Mouse (Mus musculus) adrenal gland, postnatal 10 days (tissue): ENCODE data around the gene Msmp. TPM values are rescaled to one million over a fixed set of nuclear protein-coding genes. Genes with fewer than 3 reads are reported as not detected.
A peak's percentile ranks its signal among the peaks of the same experiment; 100 is the strongest.

Experiments
- DNase-seq: peaks from one replicate; pipeline ENCODE4 v3.0.0; 2021; ENCODE audit warnings: mixed read lengths
- long read RNA-seq, 2 experiments: library from polyadenylated mRNA; stranded (forward); transcript quantifications; one replicate each; pipeline ENCODE4 v2.0.0; 2021
- total RNA-seq, 2 experiments: library from RNA; stranded (reverse); gene quantifications; 2 replicates each; pipeline ENCODE4 v1.2.3; 2021

The Msmp gene
- 1 to 10 TPM; 1.8 to 1.9 TPM for total RNA-seq
- long read RNA-seq, experiment 1, partial matches to known transcripts = 0 of 1 reads
- long read RNA-seq, experiment 1, other reads (novel, unspliced or antisense) = 1 of 1 reads
- long read RNA-seq, experiment 2, partial matches to known transcripts = 0 of 2 reads
- long read RNA-seq, experiment 2, other reads (novel, unspliced or antisense) = 0 of 2 reads

- peak; percentile 42 for DNase-seq
These were observed at the start of gene Msmp for GRCm38 (mm10) chr4:43584444-43585416. TSS of gene Msmp (minus strand) at chr4:43584494.

- DNase-seq = no peak
These were observed 49.4 kb upstream of the Msmp start for GRCm38 (mm10) chr4:43633736-43634135.

GRCm38 (mm10) chr4:43633296-43633695 lies 49.0 kb upstream of the Msmp start:
- no peak for DNase-seq

- DNase-seq = peak; percentile 31
These were observed 47.9 kb upstream of the Msmp start for GRCm38 (mm10) chr4:43631956-43632920.

- peak; percentile 71 for DNase-seq
These were observed 47.0 kb upstream of the Msmp start, which contains the start of gene Npr2 for GRCm38 (mm10) chr4:43631046-43631955. TSS of gene Npr2 (plus strand) at chr4:43631935.

- no peak for DNase-seq
These were observed 46.4 kb upstream of the Msmp start for GRCm38 (mm10) chr4:43630671-43631045.

- DNase-seq = peak; percentile 86
These were observed 45.8 kb upstream of the Msmp start for GRCm38 (mm10) chr4:43630030-43630581.

- no peak for DNase-seq
These were observed 45.0 kb upstream of the Msmp start for GRCm38 (mm10) chr4:43629106-43629817.

- DNase-seq = no peak
These were observed 36.0 kb upstream of the Msmp start for GRCm38 (mm10) chr4:43620146-43620778.

GRCm38 (mm10) chr4:43613060-43613730 lies 28.9 kb upstream of the Msmp start:
- DNase-seq = no peak

- DNase-seq = no peak
These were observed 28.2 kb upstream of the Msmp start for GRCm38 (mm10) chr4:43612534-43612933.

- DNase-seq = no peak
These were observed 20.7 kb upstream of the Msmp start for GRCm38 (mm10) chr4:43604751-43605685.

GRCm38 (mm10) chr4:43604099-43604498 lies 19.8 kb upstream of the Msmp start:
- no peak for DNase-seq

- DNase-seq = no peak
These were observed 16.1 kb upstream of the Msmp start for GRCm38 (mm10) chr4:43600195-43600934.

GRCm38 (mm10) chr4:43598650-43599380 lies 14.5 kb upstream of the Msmp start:
- no peak for DNase-seq

- DNase-seq = no peak
These were observed 13.9 kb upstream of the Msmp start for GRCm38 (mm10) chr4:43598200-43598599.
